Mouse (Mus musculus): ENCODE results near the gene Blvra.
"Not testable (repeated sequence)": the region's sequence is repeated elsewhere in the genome, so short reads cannot be mapped to it uniquely, and the experiment has no call there.

The Blvra gene

GRCm38 (mm10) chr2:127070435-127070841 is at the start of gene Blvra:
Blvra (plus strand) TSS chr2:127070665.
- DNase-seq (ENCODE audit: low spot score in 2 of 2), result peak; percentile 90

DNA sequence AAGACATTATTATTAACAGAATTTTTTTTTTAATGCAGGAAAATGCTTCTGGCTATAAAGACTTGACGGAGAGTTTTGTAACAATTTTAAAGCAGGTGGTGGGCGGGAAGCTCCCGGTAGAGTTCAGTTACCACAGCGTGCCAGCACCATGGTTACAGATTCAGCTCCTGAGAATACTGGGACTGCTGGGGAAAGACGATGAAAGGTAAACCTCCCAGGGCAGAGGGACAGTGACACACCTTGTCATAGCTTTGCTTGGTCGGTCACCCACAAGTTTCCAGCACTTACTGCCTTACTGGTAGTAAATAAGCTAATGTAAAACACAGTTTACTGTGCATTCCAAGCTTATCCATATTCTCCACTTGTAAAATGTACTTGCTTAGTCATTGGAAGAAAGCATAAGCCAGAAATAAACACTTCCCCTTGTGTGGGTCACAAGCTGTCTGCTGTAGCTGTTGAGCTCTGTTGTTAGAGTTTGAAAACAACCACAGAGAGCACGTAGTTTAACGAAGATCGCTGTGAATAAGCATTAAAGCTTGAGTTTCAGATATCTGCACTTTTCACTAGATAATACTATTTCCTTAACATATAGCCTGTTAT is 35.4 kb upstream of the Blvra start:
- no peak for DNase-seq (ENCODE audit: low spot score in 2 of 2)

- no peak for DNase-seq (ENCODE audit: low spot score in 2 of 2)
These were observed 33.2 kb upstream of the Blvra start for GRCm38 (mm10) chr2:127037299-127037698.

DNA sequence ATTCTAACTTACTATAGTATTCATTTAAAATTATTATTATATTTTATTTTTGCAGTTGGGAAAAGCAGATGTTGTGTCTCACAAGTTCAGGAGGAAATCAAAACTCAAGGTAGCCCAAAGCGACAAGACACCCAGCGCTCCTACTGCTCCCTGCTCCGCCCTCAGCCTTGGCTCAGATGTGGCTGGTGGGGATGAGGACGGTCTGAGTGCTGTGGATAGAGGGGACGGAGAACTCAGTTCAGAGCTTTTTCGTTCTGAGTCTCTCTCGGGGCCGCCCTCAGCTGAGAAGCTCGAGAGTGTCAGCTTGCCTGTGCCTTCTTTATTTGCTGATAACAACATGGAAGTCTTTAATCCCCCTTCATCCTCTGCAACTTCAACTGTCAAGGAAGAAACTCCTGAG is 9.0 kb upstream of the Blvra start:
- DNase-seq (ENCODE audit: low spot score in 2 of 2), result no peak

GRCm38 (mm10) chr2:127068806-127069205 is 1.7 kb upstream of the Blvra start:
- no peak for DNase-seq (ENCODE audit: low spot score in 2 of 2)

- DNase-seq (ENCODE audit: low spot score in 2 of 2), result no peak
These were observed 557 bp upstream of the Blvra start for GRCm38 (mm10) chr2:127069781-127070434.

DNA sequence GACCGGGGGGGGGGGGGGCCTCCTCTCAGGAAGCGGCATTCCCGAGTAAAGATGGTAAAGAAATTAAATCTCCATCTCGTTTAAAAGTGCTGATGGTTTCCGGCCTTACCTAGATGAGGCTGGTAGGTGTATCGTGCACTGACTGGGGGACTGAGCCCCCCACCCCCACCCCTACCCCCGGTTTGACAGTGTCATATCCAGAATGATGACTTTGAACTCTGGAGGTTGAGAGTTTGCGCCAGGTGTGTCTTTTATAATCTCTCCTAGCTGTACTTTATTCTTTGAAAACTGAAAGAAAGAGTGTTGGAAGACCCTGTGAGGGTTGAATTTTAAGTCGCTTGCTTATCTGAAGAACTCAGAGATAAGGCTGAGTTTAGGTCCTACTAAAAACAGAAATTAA is 414 bp downstream of the Blvra start:
- DNase-seq (ENCODE audit: low spot score in 2 of 2), result no peak

GRCm38 (mm10) chr2:127074116-127074515 is 3.7 kb downstream of the Blvra start:
- no peak for DNase-seq (ENCODE audit: low spot score in 2 of 2)

- DNase-seq (ENCODE audit: low spot score in 2 of 2), result no peak
These were observed 7.1 kb downstream of the Blvra start for GRCm38 (mm10) chr2:127077611-127078010.

DNA sequence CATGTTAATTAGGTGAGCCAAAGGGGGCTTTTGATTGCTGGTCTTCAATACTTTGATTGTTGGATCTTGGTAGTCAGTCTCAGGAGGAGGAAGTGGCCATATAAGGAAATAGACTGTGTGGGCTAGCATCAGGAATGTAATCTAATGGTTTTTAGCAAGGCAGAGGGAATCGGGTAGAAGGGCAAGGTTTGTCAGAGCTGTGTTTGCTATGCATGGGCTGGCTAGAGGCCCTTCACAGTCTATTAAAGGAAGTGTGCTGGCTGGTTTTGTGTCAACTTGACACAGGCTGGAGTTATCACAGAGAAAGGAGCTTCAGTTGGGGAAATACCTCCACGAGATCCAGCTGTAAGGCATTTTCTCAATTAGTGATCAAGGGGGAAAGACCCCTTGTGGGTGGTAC is 8.6 kb downstream of the Blvra start:
- not testable (repeated sequence) for DNase-seq (ENCODE audit: low spot score in 2 of 2)

DNA sequence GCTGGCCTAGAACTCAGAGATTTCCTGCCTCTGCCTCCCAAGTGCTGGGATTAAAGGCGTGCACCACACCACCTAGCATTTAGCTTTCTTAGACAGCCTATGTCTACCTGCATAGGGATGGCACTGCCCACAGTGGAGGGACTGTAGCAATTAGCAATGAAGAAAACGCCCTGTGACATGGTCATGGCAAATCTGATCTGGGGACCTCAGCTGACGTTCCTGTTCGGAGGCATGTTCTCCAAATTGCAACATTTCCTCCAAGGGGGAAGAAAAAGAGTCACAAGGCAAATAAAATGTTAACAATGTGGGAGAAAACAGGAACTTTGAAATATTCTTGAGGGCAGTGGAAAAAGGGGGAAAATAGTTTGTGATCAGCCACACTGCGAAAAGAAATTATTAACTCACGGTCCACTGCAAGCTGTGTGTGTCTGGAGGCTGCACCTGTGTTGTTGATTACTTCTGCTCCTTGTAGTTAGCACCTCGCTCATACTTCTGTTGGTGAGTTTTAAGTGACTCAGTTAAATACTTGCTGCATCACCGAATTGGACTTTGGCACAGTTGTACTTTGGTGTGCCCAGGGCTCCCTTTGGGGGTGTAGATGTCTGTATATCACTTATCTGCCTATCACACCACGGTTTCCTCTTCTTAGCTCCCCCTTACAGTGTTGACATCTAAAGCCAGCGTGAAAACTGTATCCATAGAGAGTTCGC is 9.6 kb downstream of the Blvra start:
- peak in 1 of 2 experiments; percentile 14 for DNase-seq (ENCODE audit: low spot score in 2 of 2)

DNA sequence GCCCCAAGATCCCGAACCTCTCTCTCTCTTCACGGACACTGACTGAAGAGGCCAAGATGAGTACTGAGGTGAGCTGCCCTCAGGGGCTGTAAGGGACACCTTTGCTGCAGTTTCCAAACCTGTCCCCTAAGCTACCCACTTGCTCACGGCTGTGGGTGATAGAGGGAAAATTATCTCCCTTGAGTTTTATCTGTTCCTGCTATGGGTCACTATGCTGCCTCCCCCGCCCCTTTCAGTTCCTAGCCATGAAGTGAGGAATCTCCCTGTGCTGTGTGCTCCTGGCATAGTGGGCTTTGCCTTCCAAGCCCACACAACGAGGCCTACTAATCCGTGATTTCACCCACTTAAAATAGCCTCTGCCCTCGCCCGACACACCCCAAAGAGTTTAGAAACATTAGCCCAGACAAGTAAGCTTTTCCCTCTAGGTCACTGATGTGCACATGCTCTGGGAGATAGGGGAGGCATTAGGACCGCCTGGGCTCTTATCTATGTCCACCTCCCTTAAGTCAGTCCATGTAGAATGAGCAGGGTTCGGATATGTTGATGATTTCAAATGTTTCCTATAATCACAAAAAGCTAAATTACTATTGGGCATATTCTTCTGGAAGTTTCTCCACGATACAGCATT is 10.2 kb downstream of the Blvra start:
- DNase-seq (ENCODE audit: low spot score in 2 of 2), result no peak

GRCm38 (mm10) chr2:127086235-127086634 is 15.8 kb downstream of the Blvra start:
- peak; percentile 37 to 43 for DNase-seq (ENCODE audit: low spot score in 2 of 2)

- DNase-seq (ENCODE audit: low spot score in 2 of 2), result not testable (repeated sequence)
These were observed 19.7 kb downstream of the Blvra start for GRCm38 (mm10) chr2:127090151-127090550.

GRCm38 (mm10) chr2:127092000-127092399 is 21.5 kb downstream of the Blvra start:
- DNase-seq (ENCODE audit: low spot score in 2 of 2), result no peak

- no peak for DNase-seq (ENCODE audit: low spot score in 2 of 2)
These were observed 38.5 kb downstream of the Blvra start for GRCm38 (mm10) chr2:127108986-127109385.

GRCm38 (mm10) chr2:127121591-127122235 is 51.2 kb downstream of the Blvra start:
- DNase-seq (ENCODE audit: low spot score in 2 of 2), result no peak

DNA sequence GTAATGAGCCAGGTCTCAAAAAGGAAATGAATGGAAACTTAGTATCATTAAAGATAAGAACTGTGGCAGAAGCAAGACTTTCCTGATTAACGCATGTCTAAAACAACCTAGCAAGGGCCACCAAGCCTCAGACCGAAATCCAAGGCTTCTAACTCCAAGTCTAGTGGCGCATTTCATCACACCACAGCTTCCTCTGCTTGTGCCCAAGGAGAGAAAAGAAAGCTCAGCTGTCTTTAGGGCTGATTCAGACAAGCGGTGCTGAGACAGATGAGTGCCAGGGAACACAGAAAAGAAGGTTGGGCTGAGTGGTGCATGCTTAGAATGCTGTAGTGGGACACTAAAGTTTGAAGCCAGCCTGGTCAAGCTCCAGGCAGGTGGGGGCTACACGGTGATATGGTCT is 58.5 kb downstream of the Blvra start:
- DNase-seq (ENCODE audit: low spot score in 2 of 2), result no peak

DNA sequence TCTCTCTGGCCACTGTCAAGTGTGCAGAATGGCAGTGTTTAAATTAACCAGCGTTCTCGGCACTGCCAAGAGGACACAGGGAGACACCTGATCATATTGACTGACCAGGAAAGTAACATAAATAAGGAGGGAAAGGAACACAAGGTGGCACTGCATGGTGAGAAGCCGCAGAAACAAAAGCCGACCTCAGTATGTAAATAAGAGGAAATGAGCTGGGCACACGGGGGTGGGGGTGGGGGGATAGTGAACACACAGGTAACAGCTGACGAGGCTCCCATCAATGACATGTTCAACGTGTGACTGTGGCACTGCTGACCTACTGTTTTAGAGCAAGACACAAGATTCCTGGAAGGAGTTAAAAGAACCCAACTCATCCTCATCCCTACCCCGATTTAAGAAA is 60.9 kb downstream of the Blvra start:
- DNase-seq (ENCODE audit: low spot score in 2 of 2), result no peak

DNA sequence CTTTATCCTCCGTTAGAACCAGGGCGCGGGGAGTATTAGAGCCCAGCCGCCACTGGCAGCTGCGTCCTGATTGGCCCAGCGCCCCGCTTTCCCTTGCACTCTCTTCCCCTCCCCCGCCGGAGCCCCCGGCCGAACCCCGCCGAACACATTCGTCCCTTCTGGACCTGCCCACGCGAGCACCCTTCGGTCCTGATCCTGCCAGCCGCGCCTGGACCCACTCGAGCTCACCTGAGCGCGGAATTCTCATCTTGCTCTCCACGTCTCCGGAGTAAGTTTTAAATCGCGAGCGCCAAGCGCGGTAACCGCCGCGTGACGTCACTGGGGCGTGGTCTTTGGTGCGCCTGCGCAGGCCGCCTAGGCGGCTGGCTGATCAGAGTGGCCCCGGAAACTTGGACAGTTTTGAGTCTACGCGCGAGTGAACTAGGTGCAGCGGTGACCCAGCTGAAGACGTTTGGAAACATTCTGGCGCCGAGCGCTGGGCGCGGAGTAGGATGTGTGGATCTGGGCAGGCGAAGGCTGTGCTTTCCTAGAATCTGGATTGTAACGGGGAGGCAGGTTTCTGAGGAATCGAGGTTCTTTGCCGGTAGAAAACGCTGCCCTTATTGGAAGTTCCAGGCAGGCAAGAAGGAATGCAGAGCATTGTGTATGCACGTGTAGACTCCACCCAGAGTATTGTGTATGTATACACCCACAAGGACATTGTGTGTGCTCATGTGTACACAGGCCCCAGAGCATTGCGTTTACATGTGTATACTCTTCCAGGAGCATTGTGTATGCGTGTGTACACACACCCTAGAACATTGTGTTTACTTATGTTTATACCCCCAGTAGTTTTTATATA is 63.4 kb downstream of the Blvra start, which contains the start of gene Ncaph:
Gene Ncaph, minus strand, starts transcription at position 334 of the 841 bp plus-strand sequence.
- DNase-seq (ENCODE audit: low spot score in 2 of 2), result peak; percentile 89 to 90

- not testable (repeated sequence) for DNase-seq (ENCODE audit: low spot score in 2 of 2)
These were observed 64.8 kb downstream of the Blvra start for GRCm38 (mm10) chr2:127135255-127135654.
